Mouse (Mus musculus): ENCODE measurements around the gene Fadd.

The Fadd gene

DNA sequence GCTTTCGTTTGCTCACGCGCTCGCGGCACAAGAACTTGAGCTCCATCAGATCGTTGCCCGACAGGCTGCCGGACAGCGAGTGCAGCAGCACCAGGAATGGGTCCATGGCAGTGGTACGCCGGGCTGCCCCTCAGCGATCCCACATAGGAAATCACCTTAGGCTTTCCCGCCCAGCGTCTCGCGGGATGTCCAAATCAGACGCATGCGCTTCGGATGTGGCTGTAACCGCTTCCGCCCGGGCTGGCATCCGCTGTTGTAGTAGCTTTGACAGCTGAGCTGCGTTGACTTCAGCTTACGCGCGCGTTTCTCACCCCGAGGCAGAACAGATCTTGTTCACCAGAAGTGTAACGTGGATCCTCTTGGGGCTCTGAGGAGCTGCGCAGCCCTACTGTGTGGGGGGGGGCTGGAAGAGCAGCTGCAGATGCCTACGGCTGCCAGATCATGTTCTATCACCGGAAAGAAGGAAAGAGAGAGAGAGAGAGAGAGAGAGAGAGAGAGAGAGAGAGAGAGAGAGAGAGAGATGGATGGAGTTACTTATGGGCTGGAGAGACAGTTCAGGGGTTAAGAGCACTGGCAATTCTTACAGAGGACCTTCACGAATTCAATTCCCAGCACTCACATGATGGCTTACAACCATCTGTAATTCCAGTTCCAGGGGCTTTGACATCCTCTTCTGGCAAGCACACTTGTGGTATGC is at the start of gene Fadd:
Fadd (minus strand) TSS at position 180 of the 697 bp plus-strand sequence.
- CTCF ChIA-PET, result interaction anchor here (0.5 to 1.8 kb wide), 3 partner anchors 11 to 174 kb away, joined by 3 to 5 read pairs (median 4); no protein-coding TSS in a partner anchor

GRCm38 (mm10) chr7:144630622-144631021 is 48.4 kb upstream of the Fadd start:
- CTCF ChIA-PET, result no interaction called here

DNA sequence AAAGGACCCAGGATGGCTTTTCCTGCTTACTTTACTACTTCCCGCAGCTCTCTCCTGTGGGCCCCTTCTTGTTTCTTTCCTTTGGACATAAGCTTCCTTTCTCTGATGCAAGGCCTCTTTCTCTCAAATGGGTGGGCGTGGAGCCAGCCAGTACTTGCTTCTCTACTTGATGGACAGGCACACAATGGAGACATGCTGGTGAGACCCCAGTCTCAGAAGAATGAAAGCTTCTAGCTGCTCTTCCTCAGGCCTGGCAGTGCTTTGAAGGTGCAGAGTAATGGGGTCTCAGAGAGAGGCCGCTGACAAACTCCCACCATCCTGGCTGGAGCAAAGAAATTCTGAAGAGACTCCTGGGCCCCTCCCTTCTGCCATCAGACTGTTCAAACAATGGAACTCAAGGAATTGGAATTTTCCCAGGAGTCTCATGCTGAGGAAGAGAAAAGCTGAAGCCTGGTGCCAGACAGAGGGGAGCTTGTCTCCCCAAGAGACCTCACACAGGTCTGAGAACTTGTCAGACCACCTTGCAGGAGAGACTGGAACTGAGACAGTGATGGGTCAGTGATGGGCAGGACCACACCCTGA is 46.2 kb upstream of the Fadd start:
- CTCF ChIA-PET, result no interaction called here

DNA sequence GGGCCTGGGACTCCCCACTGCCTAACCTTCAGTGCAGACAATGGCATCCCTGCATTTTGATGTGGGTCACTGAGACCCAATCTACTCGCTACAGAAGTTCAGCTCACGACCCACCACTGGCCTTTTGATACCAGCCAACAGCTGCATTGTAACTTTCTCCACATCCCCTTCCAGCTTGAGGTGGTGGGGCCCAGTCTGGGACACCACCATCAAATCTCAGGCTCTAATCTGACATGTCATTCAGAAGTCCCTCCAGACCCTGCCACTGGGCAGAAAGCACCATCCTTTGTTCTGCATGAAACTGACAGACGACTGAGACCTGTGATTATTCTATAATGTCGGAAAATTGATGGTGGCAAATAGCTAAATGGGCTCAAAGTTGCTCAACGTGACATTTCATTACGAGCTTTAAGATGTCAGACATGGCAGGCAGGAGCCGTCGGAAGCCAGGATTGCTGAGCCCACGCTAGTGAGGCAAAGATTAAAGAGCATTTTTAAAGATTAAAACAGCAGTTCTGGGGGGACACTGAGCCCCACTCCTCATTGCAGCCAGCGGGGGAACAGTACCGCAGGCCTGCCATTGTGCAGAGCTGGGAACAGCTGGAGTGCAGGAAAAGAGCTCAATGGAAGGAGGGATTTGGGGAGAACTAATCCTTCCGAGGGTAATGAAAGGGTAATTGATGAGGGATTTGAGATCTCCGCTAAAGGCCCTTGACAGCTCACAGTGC is 45.5 kb upstream of the Fadd start:
- CTCF ChIA-PET, result no interaction called here

DNA sequence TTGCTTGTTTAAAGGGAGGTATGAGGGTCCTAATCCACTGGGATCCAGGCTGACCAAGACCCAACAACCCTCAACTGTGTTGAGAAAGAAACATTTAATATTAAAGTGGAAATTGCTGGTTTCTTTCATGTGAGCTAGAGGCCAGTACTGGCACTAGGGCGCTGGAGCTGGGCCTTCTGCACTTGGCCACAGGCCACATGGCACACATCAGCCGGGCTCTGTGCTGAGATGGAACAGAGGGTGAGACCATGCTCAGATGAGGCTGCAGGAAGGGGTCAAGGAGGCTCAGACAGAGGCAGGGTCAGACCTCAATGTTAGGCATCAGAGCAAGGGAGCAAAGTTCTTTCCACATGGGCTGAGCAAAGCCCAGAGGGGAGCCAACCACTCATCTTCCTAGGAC is 43.8 kb upstream of the Fadd start:
- CTCF ChIA-PET, result no interaction called here

GRCm38 (mm10) chr7:144620721-144621681 is 38.7 kb upstream of the Fadd start:
- CTCF ChIA-PET, result no interaction called here

DNA sequence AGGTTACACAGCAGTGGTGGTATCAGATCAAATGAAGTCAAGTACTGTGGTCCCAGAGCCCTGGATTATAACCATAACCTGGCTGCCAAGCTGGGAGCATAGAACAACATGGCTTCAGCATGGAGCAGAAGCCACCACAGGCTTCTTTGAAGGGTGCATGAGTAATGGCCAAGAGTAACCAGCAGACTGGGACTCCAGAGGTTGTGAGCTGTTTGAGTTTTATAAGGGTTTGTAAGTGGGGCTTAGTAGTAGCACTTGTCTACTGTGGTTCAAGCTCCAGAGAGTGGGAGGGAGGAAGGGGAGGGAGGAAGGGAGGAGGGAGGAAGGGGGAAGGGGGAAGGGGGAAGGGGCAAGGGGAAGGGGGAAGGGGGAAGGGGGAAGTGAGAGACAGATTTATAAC is 38.1 kb upstream of the Fadd start:
- CTCF ChIA-PET, result no interaction called here

GRCm38 (mm10) chr7:144615343-144615742 is 33.1 kb upstream of the Fadd start:
- CTCF ChIA-PET, result no interaction called here

GRCm38 (mm10) chr7:144612829-144613228 is 30.6 kb upstream of the Fadd start:
- CTCF ChIA-PET, result no interaction called here

- CTCF ChIA-PET, result interaction anchor here (0.5 kb wide), 1 partner anchor 137 kb away, joined by 3 read pairs; no protein-coding TSS in a partner anchor
These were observed 30.1 kb upstream of the Fadd start for GRCm38 (mm10) chr7:144612351-144612750.

DNA sequence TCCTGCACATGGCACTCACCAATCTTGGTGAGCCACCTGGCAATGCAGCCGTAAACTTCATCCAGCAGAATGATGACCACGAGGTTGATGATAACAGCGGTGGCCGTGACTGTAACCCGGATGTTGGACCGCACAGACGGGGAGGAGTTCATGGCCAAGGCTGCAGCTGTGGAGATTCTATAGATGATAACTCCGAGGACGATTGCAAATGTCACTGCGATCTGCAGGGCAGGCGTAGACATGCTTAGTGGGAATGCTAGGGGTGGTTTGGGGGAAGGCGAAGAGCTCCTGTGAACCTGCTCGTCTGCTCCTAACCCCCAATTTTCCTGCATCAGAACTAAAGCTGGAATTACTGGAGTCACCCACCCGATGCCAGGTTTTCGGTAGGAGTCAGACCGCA is 29.3 kb upstream of the Fadd start:
- CTCF ChIA-PET, result no interaction called here

DNA sequence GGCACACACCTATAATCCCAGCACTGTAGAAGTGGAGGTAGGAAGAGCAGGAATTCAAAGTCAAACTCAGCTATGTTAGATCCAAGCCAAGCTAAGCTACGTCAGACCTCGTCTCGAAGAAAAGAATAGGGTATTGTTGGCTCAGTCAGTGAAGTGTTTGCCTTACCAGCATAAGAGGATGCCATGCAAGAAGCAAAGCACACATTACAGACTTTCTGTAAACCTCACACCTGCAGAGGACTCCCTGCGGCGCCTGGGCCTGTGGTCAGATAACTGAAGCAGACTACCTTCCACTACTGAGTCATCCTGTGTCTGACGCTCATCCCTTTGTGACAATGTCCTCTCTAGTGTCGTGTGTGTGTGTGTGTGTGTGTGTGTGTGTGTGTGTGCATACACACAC is 27.3 kb upstream of the Fadd start:
- CTCF ChIA-PET, result no interaction called here

DNA sequence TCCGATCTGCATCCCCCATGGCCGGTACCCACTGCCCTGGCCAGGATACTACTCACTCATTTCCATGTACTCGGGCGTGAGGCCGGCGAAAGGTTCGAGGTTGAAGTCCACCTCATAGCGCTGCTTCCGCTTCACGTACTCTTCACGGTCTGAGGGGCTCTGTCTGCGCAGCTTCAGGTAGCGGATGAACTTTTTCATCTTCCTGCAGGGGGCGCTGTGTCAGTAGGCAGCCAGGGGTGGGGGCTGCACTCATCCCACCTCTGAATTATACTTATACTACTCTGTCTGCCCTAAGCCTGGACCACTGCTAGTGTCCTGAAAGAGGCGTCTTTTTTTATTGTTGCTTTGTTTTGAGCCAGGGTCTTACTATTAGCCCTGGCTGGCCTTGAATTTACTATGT is 25.6 kb upstream of the Fadd start:
- CTCF ChIA-PET, result no interaction called here

GRCm38 (mm10) chr7:144604735-144605134 is 22.5 kb upstream of the Fadd start:
- CTCF ChIA-PET, result no interaction called here

DNA sequence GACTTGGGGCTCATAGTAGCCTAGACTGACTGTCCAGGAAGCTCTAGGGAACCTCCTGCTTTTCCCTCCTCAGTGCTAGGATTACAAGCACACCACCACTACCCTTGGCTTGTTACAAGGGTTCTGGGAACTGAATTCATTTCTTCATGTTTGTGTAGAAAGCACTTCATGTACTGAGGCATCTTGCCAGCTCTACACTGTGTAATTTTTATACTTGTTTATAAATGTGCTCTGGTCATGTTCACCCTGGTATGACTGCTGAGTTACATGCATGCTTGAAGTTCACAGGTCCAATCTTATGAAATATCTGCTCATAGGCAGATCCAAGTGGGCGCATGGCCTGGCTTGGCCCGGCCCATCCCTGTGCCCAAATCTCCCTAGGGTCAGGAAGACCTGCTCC is 22.0 kb upstream of the Fadd start:
- CTCF ChIA-PET, result no interaction called here

GRCm38 (mm10) chr7:144600333-144600900 is 18.2 kb upstream of the Fadd start:
- CTCF ChIA-PET, result no interaction called here

DNA sequence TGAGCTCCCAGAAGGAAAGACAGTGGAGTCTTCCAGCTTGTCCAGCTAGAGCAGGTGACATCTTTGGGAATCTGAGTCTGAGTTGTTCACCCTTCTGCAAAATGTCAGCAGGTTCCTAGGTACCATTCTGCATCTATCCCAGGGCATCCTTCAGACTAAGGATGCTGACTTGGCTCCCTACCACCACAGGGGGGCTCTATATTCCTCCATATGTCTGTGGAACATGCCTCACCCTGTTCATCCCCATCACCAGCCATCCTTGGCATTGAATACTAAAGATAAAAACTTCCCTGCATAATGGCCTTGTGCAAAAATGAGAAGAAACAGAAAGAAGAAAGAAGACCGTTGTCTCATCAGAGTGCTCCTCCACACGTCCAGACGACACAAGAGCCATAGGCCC is 7.2 kb upstream of the Fadd start:
- CTCF ChIA-PET, result no interaction called here

GRCm38 (mm10) chr7:144587291-144587690 is 5.0 kb upstream of the Fadd start:
- CTCF ChIA-PET, result no interaction called here

- CTCF ChIA-PET, result no interaction called here
These were observed 3.4 kb upstream of the Fadd start for GRCm38 (mm10) chr7:144585648-144586047.

DNA sequence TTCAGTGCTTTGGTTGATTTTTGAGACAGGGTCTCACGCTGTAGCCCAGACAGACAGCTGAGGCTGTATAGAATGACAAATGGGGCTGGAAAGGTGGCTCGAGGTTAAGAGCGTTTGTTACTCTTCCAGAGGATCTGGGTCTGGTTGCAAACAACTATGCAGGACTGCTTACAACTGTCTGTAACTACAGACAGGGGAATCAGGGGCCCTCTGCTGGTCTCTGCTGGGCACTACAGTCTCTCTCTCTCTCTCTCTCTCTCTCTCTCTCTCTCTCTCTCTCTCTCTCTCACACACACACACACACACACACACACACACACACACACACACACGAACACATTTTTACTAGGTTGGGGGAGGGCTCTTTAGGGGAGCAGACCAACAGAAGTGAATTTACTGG is 1.4 kb upstream of the Fadd start:
- CTCF ChIA-PET, result interaction anchor here (0.5 to 1.2 kb wide), 2 partner anchors 39 to 1220 kb away, joined by 3 read pairs; no protein-coding TSS in a partner anchor

DNA sequence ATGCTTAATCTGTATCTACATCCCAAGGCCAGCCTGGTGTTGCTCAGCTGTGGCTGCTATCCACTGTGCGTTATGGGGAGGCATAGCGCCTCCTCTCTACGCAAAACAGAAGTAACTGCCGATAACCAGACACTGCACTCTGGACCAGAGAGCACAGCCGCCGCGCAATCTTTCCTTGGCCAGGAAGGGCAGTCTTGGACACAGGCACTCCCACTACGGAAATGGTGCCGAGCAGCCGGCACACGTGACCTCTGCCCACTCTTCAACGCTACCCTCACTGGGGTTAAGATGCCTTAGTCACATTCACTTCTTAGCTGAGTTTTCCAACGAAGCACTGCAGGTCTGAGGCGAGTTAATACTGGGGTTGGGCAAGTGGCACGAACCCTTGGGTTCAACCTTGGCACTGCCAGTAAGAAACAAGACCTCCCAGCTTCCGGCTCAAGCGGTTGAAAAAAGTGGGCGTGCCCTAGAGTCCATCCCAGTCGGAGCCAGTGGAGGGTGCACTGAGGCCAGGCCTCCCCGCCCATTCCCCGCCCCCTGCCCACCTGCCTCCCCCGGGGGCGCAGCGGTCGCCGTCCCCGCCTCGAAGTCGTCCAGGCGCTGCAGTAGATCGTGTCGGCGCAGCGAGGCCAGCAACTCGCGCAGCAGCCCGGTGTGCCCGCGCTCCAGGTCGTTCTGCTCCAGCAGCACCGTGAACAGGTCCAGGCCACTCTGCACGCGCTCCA is 542 bp downstream of the Fadd start:
- CTCF ChIA-PET, result interaction anchor here (0.5 to 1.8 kb wide), 3 partner anchors 12 to 173 kb away, joined by 3 to 5 read pairs (median 4); no protein-coding TSS in a partner anchor
